Mouse (Mus musculus): ENCODE results near the gene Lgr6. TPM values are rescaled to one million over a fixed set of nuclear protein-coding genes. Genes with fewer than 3 reads are reported as not detected.

Gene Lgr6
- total RNA-seq, 1 experiment from 2014 or later = not detected

Other genes starting within 250 kb of the Lgr6 start
- 12.9 and 14.2 TPM in 2 replicates for gene Ppp1r12b, start 149.3 kb downstream of the Lgr6 start, total RNA-seq (2017)
- 2.9 and 4.1 TPM in 2 replicates for gene Ube2t, start 142.7 kb downstream of the Lgr6 start, total RNA-seq (2017)
- gene Ptpn7, start 27.4 kb upstream of the Lgr6 start, total RNA-seq (2017) = 20.7 and 23.2 TPM in 2 replicates
- 94.3 and 106 TPM in 2 replicates for gene Arl8a, start 41.5 kb upstream of the Lgr6 start, total RNA-seq (2017)
- 0.12 TPM in 1 of 2 replicates, not detected in the other for gene Gpr37l1, start 62.4 kb upstream of the Lgr6 start, total RNA-seq (2017)
- 3.5 and 4.3 TPM in 2 replicates for gene Elf3, start 153.3 kb upstream of the Lgr6 start, total RNA-seq (2017)
- gene Rnpep, start 178.8 kb upstream of the Lgr6 start, total RNA-seq (2017) = 70.6 and 71.6 TPM in 2 replicates
- 4.0 and 5.9 TPM in 2 replicates for gene Timm17a, start 208.5 kb upstream of the Lgr6 start, total RNA-seq (2017)
- gene Lmod1, start 219.5 kb upstream of the Lgr6 start, total RNA-seq (2017) = not detected in 2 replicates